Mouse (Mus musculus): ENCODE results near the gene Olfr1359.

DNA sequence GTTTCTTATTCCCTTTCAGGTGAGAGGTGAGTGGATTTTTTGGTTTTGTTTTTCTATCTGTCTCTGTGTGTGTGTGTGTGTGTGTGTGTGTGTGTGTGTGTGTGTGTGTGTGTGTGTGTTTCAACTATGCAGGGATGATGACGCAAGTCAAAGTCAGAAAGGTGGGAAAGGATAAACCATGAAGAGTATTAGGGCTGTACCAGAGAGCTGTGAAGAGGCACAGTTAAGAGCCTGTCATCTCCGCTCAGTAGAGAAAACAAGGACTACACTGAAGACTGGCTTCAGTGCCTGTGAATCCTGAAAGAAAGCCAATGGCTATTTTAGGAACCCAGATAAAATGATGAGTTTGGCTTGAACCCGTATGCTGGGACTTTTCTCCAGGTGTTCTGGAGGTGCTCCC is 53.9 kb downstream of the Olfr1359 start:
- TF ChIP-seq CTCF (IDR thresholded peaks at IDR 0.05; ENCODE audit: low read depth, low read length), result no peak
- TF ChIP-seq GATA1 (IDR thresholded peaks at IDR 0.05; ENCODE audit: borderline replicate concordance, low read length), result no peak
- no peak for TF ChIP-seq TAL1 (conservative IDR thresholded peaks at IDR 0.05; ENCODE audit: low read depth, low read length)
